ENCODE assay signal across 31 mouse cellular contexts in the genomic region with DNA sequence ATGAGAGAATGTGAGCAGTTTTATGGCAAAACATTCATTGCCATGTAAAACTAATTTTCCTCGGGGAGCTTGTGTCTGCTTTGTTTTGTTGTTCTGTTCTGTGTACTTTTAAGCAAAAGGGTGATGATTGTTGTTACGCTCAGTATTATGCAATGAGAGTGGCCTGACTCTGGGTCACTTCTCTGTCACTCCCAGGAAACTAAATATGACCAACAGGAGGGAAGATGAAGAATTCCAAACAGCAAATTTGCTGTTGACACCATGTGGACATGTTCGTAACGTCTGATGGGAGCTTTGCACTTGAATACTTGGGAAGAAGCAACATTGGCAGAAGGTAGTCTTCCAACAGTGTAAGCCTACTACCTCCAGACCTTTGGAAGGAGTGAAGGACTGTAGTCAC.
"Had no signal": no experiment of that assay in that cellular context is flagged by ENCODE, and none has a peak within 500 bp of the region (broad histone marks: within the 10 kb centered on the region; RNA-seq: fewer than 3 reads in every experiment).

No protein-coding gene starts in this region.

- H3K9me3 ChIP-seq: limb, embryonic 10.5 days; limb, embryonic 12.5 days; limb, embryonic 13.5 days; limb, embryonic 15.5 days; liver, embryonic 12.5 days; liver, embryonic 13.5 days; liver, embryonic 15.5 days; lung, embryonic 15.5 days; megakaryocyte, embryonic 14.5 days; midbrain, embryonic 10.5 days; midbrain, embryonic 12.5 days; midbrain, embryonic 13.5 days; midbrain, embryonic 15.5 days had no signal

- H3K4me3 ChIP-seq: limb, embryonic 10.5 days; limb, embryonic 12.5 days; limb, embryonic 13.5 days; limb, embryonic 15.5 days; liver, embryonic 12.5 days; liver, embryonic 13.5 days; liver, embryonic 15.5 days; lung, embryonic 15.5 days; megakaryocyte, embryonic 14.5 days; midbrain, embryonic 10.5 days; midbrain, embryonic 12.5 days; midbrain, embryonic 13.5 days; midbrain, embryonic 15.5 days; myocyte had no signal

- H3K9ac ChIP-seq: limb, embryonic 12.5 days; limb, embryonic 13.5 days; limb, embryonic 15.5 days; liver, embryonic 12.5 days; liver, embryonic 13.5 days; liver, embryonic 14.5 days; liver, embryonic 15.5 days; liver, postnatal 0 days; lung, embryonic 14.5 days; lung, embryonic 15.5 days; midbrain, embryonic 12.5 days; midbrain, embryonic 13.5 days; midbrain, embryonic 15.5 days had no signal

- ATAC-seq: liver, embryonic 12.5 days; liver, postnatal 0 days; lung, postnatal 0 days; midbrain, embryonic 13.5 days; midbrain, embryonic 15.5 days; midbrain, embryonic 16.5 days had no signal

- H3K4me1 ChIP-seq: limb, embryonic 10.5 days; limb, embryonic 15.5 days; liver, embryonic 12.5 days; liver, embryonic 13.5 days; liver, embryonic 15.5 days; lung, embryonic 15.5 days; megakaryocyte, embryonic 14.5 days; midbrain, embryonic 10.5 days; midbrain, embryonic 12.5 days; midbrain, embryonic 13.5 days; midbrain, embryonic 15.5 days had no signal

- H3K36me3 ChIP-seq: limb, embryonic 10.5 days; limb, embryonic 12.5 days; limb, embryonic 13.5 days; limb, embryonic 15.5 days; liver, embryonic 12.5 days; liver, embryonic 13.5 days; liver, embryonic 15.5 days; lung, embryonic 15.5 days; midbrain, embryonic 10.5 days; midbrain, embryonic 12.5 days; midbrain, embryonic 13.5 days; midbrain, embryonic 15.5 days had no signal

- H3K27ac ChIP-seq: limb, embryonic 10.5 days; limb, embryonic 12.5 days; limb, embryonic 13.5 days; limb, embryonic 15.5 days; liver, embryonic 12.5 days; liver, embryonic 13.5 days; liver, embryonic 14.5 days; liver, embryonic 15.5 days; lung, embryonic 15.5 days; macrophage; midbrain, embryonic 10.5 days; midbrain, embryonic 12.5 days; midbrain, embryonic 13.5 days; midbrain, embryonic 15.5 days had no signal

- DNase-seq: left cerebral cortex, postnatal 4 days; liver; liver, embryonic 13.5 days; liver, postnatal 0 days; lung, adult 18-20 months; lung, adult 2 months; lung, embryonic 14.5 days; lung, postnatal 10 days; lung, postnatal 14 days; lung, postnatal 36 days; lung, postnatal 4 days; midbrain, embryonic 14.5 days had no signal

- H3K4me2 ChIP-seq: limb, embryonic 12.5 days; limb, embryonic 13.5 days; limb, embryonic 15.5 days; liver, embryonic 11.5 days; liver, embryonic 12.5 days; liver, embryonic 13.5 days; liver, embryonic 15.5 days; lung, embryonic 14.5 days; lung, embryonic 15.5 days; midbrain, embryonic 11.5 days; midbrain, embryonic 12.5 days; midbrain, embryonic 13.5 days; midbrain, embryonic 15.5 days had no signal

- H3K27me3 ChIP-seq: limb, embryonic 12.5 days; limb, embryonic 13.5 days; limb, embryonic 15.5 days; liver, embryonic 12.5 days; liver, embryonic 13.5 days; liver, embryonic 15.5 days; lung, embryonic 15.5 days; megakaryocyte, embryonic 14.5 days; midbrain, embryonic 12.5 days; midbrain, embryonic 13.5 days; midbrain, embryonic 15.5 days had no signal
